Mouse (Mus musculus) gastrocnemius, postnatal 25 days (tissue): Measurements from ENCODE around the gene Myo5a. TPM values are rescaled to one million over a fixed set of nuclear protein-coding genes. Genes with fewer than 3 reads are reported as not detected.

Experiments used
- DNase-seq: peaks from one replicate; pipeline ENCODE4 v3.0.0; 2022
- long read RNA-seq, 2 experiments: library from polyadenylated mRNA; stranded (forward); transcript quantifications; one replicate each; pipeline ENCODE4 v2.0.0; 2021
- total RNA-seq, 2 experiments: library from RNA; stranded (reverse); gene quantifications; 1 replicate in 1 of 2; 2 replicates in 1 of 2; pipeline ENCODE4 v1.2.3; 2021

Myo5a gene
- total RNA-seq: 1 to 10 TPM; 8.3 to 8.6 TPM
- long read RNA-seq, experiment 1, partial matches to known transcripts: 0 of 2 reads
- long read RNA-seq, experiment 1, other reads (novel, unspliced or antisense): 2 of 2 reads
- long read RNA-seq, experiment 2, partial matches to known transcripts: 1 of 3 reads
- long read RNA-seq, experiment 2, other reads (novel, unspliced or antisense): 2 of 3 reads

GRCm38 (mm10) chr9:75070457-75071028, at the start of gene Myo5a:
Myo5a (plus strand) TSS chr9:75071015.
- DNase-seq: no peak

- DNase-seq: no peak
Observed at GRCm38 (mm10) chr9:75022546-75022945, 48.3 kb upstream of the Myo5a start.

- DNase-seq: no peak
Observed at GRCm38 (mm10) chr9:75023150-75023894, 47.5 kb upstream of the Myo5a start.

GRCm38 (mm10) chr9:75024089-75024488, 46.7 kb upstream of the Myo5a start:
- no peak for DNase-seq

GRCm38 (mm10) chr9:75025689-75026088, 45.1 kb upstream of the Myo5a start:
- DNase-seq: no peak

GRCm38 (mm10) chr9:75032408-75032807, 38.4 kb upstream of the Myo5a start:
- no peak for DNase-seq

- DNase-seq: no peak
Observed at GRCm38 (mm10) chr9:75033141-75033540, 37.7 kb upstream of the Myo5a start.

GRCm38 (mm10) chr9:75034691-75035090, 36.1 kb upstream of the Myo5a start:
- no peak for DNase-seq

GRCm38 (mm10) chr9:75035944-75036343, 34.9 kb upstream of the Myo5a start:
- no peak for DNase-seq

- DNase-seq: peak; percentile 83
Observed at GRCm38 (mm10) chr9:75037451-75038356, 33.1 kb upstream of the Myo5a start, which contains the start of gene Arpp19. Arpp19 (plus strand) TSS chr9:75037614.

GRCm38 (mm10) chr9:75038357-75038688, 32.5 kb upstream of the Myo5a start:
- DNase-seq: no peak

- DNase-seq: no peak
Observed at GRCm38 (mm10) chr9:75040566-75040965, 30.2 kb upstream of the Myo5a start.

- DNase-seq: no peak
Observed at GRCm38 (mm10) chr9:75041840-75042525, 28.8 kb upstream of the Myo5a start.

- no peak for DNase-seq
Observed at GRCm38 (mm10) chr9:75043191-75043590, 27.6 kb upstream of the Myo5a start.

GRCm38 (mm10) chr9:75047079-75047478, 23.7 kb upstream of the Myo5a start:
- no peak for DNase-seq

- DNase-seq: no peak
Observed at GRCm38 (mm10) chr9:75049100-75049499, 21.7 kb upstream of the Myo5a start.

- peak; percentile 19 for DNase-seq
Observed at GRCm38 (mm10) chr9:75050003-75050402, 20.8 kb upstream of the Myo5a start.

GRCm38 (mm10) chr9:75051841-75052240, 19.0 kb upstream of the Myo5a start:
- DNase-seq: no peak

GRCm38 (mm10) chr9:75055046-75055445, 15.8 kb upstream of the Myo5a start:
- DNase-seq: no peak

- no peak for DNase-seq
Observed at GRCm38 (mm10) chr9:75064678-75065331, 6.0 kb upstream of the Myo5a start.

GRCm38 (mm10) chr9:75071029-75071705, 352 bp downstream of the Myo5a start:
- DNase-seq: peak; percentile 84
